Mouse (Mus musculus) embryo, embryonic 10.5 days (tissue): Measurements from ENCODE around the gene Zscan5b.
"Not testable (repeated sequence)": the region's sequence is repeated elsewhere in the genome, so short reads cannot be mapped to it uniquely, and the experiment has no call there.

Source experiments
- DNase-seq: peaks from one replicate; pipeline ENCODE4 v3.0.0-alpha.2; 2015; ENCODE audit warnings: low spot score

The Zscan5b gene

GRCm38 (mm10) chr7:6244361-6245292 lies 22.5 kb downstream of the Zscan5b start:
- no peak for DNase-seq

DNA sequence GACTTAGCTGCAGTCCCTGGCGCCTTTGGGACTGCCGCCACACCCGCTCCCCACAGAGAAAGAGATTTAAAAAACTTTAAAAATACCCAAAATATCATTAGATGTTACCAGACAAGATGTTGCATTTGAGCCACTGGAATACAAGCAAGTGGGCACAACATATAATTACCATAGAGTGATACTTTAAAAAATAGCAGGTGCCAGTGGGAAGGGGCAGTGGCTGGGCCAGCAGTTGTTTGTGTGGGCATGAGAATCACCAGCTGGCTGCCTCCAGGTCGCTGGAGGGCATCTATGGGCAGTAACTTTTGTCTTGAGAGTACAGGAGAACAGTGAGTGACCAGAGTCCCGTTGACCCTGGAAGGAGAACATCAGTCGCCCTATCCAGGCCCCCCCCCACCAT lies 30.3 kb downstream of the Zscan5b start, which contains the start of gene Epp13:
TSS of gene Epp13 (plus strand) at position 301 of the 400 bp plus-strand sequence.
- DNase-seq, result no peak

DNA sequence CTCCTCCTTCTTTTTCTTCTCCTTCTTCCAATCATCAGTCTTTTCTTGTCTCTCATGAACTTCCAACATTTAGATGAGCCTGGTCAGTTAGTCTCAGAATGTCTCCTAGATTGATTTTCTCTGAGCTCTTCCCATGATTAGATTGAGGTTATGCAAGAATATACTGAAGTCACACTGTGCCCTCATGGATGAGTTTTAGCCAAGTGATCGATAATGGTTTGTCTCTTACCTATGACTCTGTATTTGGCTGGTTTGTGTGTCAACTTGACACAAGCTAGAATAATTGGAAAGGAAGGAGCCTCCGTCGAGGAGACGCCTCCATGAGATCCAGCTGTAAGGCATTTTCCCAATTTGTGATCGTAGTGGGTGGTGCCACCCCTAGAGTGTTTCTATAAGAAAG lies 32.4 kb downstream of the Zscan5b start:
- DNase-seq, result no peak

DNA sequence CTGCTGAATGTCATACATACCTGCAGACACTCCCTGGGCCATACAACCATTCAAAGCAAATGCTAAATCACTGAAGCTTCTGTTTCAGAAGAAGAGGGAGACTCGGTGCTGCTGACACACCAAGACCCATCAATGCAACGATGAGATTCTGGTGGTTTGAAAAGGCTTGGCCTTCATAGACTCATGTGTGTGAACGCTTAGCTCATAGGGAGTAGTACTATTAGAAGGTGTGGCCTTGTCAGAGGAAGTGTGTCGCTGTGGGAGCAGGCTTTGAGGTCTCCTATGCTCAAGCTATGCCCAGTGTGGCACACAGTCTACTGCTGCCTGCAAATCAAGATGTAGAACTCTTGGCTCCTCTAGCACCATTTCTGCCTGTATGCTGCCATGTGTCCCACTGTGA lies 35.3 kb downstream of the Zscan5b start:
- DNase-seq, result no peak

DNA sequence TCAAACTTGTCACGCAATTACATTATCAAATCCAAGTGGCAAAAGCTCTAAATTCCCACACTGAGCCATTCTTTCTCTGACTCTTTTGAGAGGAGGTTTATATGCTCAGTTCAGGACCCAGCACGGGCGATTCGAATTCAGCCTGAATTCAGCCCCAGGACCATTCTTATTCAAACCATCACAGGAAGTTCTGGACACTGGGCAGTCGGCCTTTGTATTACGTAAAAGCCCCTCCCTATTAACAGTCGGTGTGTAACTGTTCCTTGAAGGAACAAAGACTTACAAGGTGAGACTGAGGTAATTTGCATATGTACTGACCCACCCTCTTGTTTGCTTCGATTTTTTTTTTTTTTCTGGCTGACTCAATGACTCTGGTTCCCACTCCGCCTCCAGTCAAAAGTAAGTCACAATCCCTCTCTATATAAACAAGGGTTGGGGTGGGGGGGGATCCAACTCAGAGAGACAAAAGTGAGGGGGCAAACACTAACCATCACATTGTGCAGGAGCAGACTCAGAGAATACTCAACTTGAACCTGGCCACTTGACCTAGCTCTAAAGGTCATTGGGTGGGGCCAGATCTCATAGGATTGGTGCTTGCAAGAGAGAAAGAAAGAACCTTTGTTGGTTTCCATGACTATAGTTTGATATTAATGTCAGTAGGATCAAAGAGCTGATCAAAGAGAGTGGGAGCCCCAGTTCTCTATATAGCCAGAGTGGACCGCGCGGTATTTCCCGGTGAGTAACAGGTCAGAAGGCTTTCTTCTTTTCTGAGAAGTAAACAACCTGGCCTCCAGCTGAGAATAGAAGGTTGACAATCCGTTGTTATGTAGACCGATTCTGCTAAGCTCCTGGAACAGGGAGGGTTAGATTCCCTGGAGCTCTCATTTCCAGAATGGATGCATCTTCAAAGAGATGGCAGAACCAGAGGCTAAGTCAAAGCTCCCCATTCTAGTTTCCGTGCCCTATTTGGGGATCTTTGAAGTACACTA lies 36.4 kb downstream of the Zscan5b start:
- DNase-seq, result no peak

GRCm38 (mm10) chr7:6260004-6260403 lies 37.9 kb downstream of the Zscan5b start:
- DNase-seq, result not testable (repeated sequence)

- DNase-seq, result no peak
These were observed 40.0 kb downstream of the Zscan5b start for GRCm38 (mm10) chr7:6262120-6262519.

DNA sequence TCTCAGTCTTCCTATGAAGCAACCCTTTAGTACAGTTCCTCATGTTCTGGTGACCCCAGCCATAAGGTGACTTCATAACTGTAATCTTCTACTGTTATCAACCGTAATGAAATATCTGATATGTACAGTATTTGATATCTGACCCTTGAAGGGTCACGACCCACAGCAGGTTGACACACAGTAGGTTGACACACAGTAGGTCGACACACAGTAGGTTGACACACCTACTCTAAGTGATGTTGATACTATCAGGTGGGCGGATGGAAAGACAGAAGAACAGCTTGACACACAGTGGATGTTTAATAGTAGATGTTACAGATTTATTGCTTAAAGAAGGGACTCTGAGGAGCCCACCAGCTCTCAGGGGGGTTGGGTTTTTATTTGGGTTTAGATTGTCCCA lies 40.9 kb downstream of the Zscan5b start:
- no peak for DNase-seq

DNA sequence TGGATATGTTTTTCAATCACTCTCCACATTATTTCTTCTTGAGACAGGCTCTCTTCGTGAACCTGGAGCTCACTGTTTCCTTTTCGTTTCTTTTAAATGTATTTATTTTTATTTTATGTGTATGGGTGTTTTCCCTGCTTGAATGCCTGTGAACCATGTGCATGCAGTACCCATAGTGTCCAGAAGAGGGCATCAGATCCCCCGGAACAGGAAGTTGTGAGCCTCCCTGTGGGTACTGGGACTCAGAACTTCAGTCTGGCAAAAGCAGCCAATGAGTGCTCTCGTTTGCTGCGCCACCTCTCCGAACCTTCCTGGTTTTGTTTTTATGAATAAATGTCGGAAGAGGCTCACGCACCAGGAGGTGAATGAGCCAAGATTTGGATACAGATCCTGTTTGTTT lies 43.6 kb downstream of the Zscan5b start:
- DNase-seq, result peak; percentile 35

DNA sequence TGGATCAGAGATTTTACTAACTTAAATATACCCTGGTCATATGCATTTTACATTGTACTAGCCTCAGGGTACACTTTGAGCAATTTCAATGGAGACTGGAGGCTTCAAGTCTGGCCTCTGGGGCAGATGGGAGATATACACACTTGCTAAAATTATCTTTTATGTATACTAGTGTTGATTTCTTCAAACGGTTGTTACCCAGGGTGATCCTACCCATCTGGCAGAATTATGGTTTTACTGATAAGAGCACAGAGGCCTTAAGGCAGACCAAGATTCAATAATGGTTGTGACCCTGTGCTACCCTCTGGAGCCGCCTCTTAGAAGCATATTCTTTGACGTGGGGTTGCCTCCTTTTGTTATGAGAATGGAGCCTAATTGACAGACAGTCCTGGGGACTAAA lies 55.8 kb downstream of the Zscan5b start:
- DNase-seq, result no peak

- DNase-seq, result peak; percentile 86
These were observed 60.7 kb downstream of the Zscan5b start for GRCm38 (mm10) chr7:6282749-6283148.

GRCm38 (mm10) chr7:6283451-6284075 lies 61.5 kb downstream of the Zscan5b start:
- DNase-seq, result peak; percentile 94

GRCm38 (mm10) chr7:6284442-6285012 lies 62.4 kb downstream of the Zscan5b start:
- DNase-seq, result no peak

DNA sequence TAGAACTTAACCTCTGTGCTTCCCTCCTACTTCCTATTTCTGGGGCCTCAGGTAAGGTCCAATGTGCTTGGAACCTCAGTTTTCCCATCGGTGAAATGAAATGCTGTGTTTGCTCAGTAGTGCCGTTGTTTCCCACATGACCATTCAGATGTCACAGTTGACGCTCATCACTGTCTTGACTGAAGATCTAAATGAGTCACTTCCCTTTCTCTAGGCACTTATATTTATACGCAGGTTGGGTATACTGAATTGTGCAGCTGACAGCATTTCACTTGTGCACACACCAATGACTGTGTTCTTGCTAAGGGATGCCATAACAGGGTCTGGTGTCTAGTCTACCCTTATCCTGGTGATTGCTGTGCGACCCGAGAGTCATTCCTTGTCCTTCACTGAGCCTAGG lies 63.3 kb downstream of the Zscan5b start:
- DNase-seq, result no peak

DNA sequence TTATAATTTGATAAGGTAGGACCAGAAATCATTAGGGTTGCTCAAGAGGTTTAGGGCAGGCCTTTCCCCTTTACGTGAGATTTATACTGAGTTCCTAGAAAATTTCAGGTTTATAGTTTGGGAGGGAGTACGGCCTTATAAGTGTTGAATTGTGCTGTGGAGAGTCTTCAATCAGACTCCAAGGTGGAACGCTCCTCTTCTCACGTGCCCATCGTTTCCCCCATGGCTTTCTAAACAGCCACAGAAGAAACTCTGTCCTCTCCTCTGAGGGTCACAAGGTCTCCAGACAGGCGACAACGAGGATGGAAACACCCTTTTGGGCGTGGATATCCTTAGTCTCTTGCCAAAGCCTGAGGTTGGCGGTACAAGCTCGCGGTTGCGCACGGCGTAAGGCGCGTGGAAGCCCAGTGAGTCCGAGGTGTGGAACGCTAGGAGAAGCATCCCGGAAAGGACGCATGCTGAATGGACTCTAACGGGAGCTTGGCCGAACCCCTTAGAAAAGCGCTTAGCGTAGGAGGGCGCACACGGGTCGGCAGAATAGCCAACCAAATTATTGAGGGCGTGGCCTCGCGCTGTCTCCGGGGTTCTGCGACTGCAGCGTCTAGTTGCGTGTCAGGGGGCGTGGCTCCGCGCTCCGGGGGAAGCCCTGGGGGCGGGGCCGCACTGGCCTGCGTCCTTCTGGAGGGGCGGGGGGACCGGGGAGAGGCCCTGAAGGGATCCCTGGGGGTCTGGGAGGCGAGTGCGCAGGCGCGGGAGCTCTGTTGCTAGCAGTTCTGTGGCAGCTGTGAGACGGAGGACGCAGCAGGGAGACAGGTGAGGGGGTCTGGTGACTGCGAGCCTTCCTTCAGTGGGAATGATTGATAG lies 64.0 kb downstream of the Zscan5b start, which contains the start of gene Zfp667:
TSS of gene Zfp667 (plus strand) at position 738 of the 864 bp plus-strand sequence.
- peak; percentile 98 for DNase-seq

GRCm38 (mm10) chr7:6286921-6287531 lies 64.9 kb downstream of the Zscan5b start:
- peak; percentile 65 for DNase-seq
